Mouse (Mus musculus) brain, embryonic 14.5 days (tissue): ENCODE measurements at regions not wholly inside any gene's neighbourhood (a gene's known extent, or its start where the extent isn't known, plus 50 kb on each side); places are given as distances from the start of the nearest gene placed in this dataset.

Experiments used
- CTCF ChIP-seq: fragments of 200-500 bp; IDR thresholded peaks from 2 replicates; pipeline ENCODE4 v1.5.1; 2012; ENCODE audit warnings: inconsistent platforms, mild to moderate bottlenecking, moderate library complexity, borderline replicate concordance; ENCODE audit not compliant: insufficient read depth, insufficient read length; ENCODE audit errors: extremely low read depth
- POLR2A ChIP-seq: fragments of 200-500 bp; IDR thresholded peaks from 2 replicates; pipeline ENCODE4 v1.6.1; 2012; ENCODE audit warnings: mild to moderate bottlenecking, inconsistent platforms, borderline replicate concordance; ENCODE audit not compliant: poor library complexity, insufficient read depth, insufficient read length, severe bottlenecking; ENCODE audit errors: extremely low read depth

- no peak for TF ChIP-seq POLR2A
- TF ChIP-seq CTCF: no peak
Observed at GRCm38 (mm10) chr3:38014768-38015167, 290.5 kb upstream of the Gm5148 start.
